ENCODE assay signal across 13 mouse cellular contexts in genomic region chrX:101285953-101286670, GRCm38 (mm10). TPM values are rescaled to one million over a fixed set of nuclear protein-coding genes. Genes with fewer than 3 reads are reported as not detected.
"Had no signal": no experiment of that assay in that cellular context is flagged by ENCODE, and none has a peak within 500 bp of the region (broad histone marks: within the 10 kb centered on the region; RNA-seq: fewer than 3 reads in every experiment).

No protein-coding gene starts in this region.

- H3K4me1 ChIP-seq: limb, embryonic 13.5 days; neural tube, embryonic 15.5 days had no signal

- H3K27ac ChIP-seq: hindbrain, postnatal 0 days; kidney, postnatal 0 days; limb, embryonic 13.5 days; neural tube, embryonic 15.5 days had no signal

- H3K9me3 ChIP-seq: limb, embryonic 13.5 days; neural tube, embryonic 15.5 days had no signal

- H3K4me2 ChIP-seq: limb, embryonic 13.5 days; neural tube, embryonic 15.5 days had no signal

- DNase-seq: layer of hippocampus, postnatal 36 days; right cerebral cortex, adult 18-20 months; right cerebral cortex, postnatal 25 days had no signal

- H3K9ac ChIP-seq: limb, embryonic 13.5 days; neural tube, embryonic 15.5 days had no signal

- H3K27me3 ChIP-seq: neural tube, embryonic 15.5 days had no signal

- H3K4me3 ChIP-seq: limb, embryonic 13.5 days; neural tube, embryonic 15.5 days had no signal

RNA-seq across cellular contexts. Expression of gene Gm20489, which starts 17.3 kb away (rescaled TPM):
- polyA plus RNA-seq: hindbrain, postnatal 0 days; intestine, embryonic 14.5 days; kidney, postnatal 0 days; limb, embryonic 13.5 days; lung, adult 2 months; lung, postnatal 0 days; neural tube, embryonic 15.5 days; small intestine, adult 2 months; stomach, embryonic 16.5 days; thymus, postnatal 0 days had no signal

RNA-seq across cellular contexts. Expression of gene Gm614, which starts 22.3 kb away (rescaled TPM):
- polyA plus RNA-seq: hindbrain, postnatal 0 days; intestine, embryonic 14.5 days; kidney, postnatal 0 days; limb, embryonic 13.5 days; neural tube, embryonic 15.5 days; stomach, embryonic 16.5 days had no signal
